ENCODE assay signal across 29 mouse cellular contexts in genomic region chr11:50942386-50942785, GRCm38 (mm10). TPM values are rescaled to one million over a fixed set of nuclear protein-coding genes. Genes with fewer than 3 reads are reported as not detected.
"Had no signal": no experiment of that assay in that cellular context is flagged by ENCODE, and none has a peak within 500 bp of the region (broad histone marks: within the 10 kb centered on the region; RNA-seq: fewer than 3 reads in every experiment).

No protein-coding gene starts in this region.

- H3K27me3 ChIP-seq: liver, embryonic 15.5 days; lung, embryonic 15.5 days; midbrain, embryonic 12.5 days; midbrain, embryonic 15.5 days; neural tube, embryonic 12.5 days; neural tube, embryonic 15.5 days had no signal

- H3K9ac ChIP-seq: limb, embryonic 13.5 days; liver, embryonic 12.5 days; liver, embryonic 15.5 days; lung, embryonic 15.5 days; midbrain, embryonic 12.5 days; midbrain, embryonic 15.5 days; neural tube, embryonic 12.5 days; neural tube, embryonic 15.5 days had no signal

- H3K9me3 ChIP-seq: limb, embryonic 10.5 days; limb, embryonic 13.5 days; liver, embryonic 12.5 days; liver, embryonic 15.5 days; lung, embryonic 15.5 days; midbrain, embryonic 12.5 days; midbrain, embryonic 15.5 days; neural tube, embryonic 12.5 days; neural tube, embryonic 15.5 days had no signal

- H3K36me3 ChIP-seq: limb, embryonic 10.5 days; limb, embryonic 13.5 days; liver, embryonic 12.5 days; liver, embryonic 15.5 days; lung, embryonic 15.5 days; midbrain, embryonic 12.5 days; midbrain, embryonic 15.5 days; neural tube, embryonic 12.5 days; neural tube, embryonic 15.5 days had no signal

- ATAC-seq: intestine, postnatal 0 days; liver, embryonic 12.5 days; midbrain, embryonic 15.5 days had no signal

- H3K4me3 ChIP-seq: layer of hippocampus, adult 2 months; limb, embryonic 10.5 days; limb, embryonic 13.5 days; liver, embryonic 12.5 days; liver, embryonic 15.5 days; lung, embryonic 15.5 days; midbrain, embryonic 12.5 days; midbrain, embryonic 15.5 days; neural tube, embryonic 12.5 days; neural tube, embryonic 15.5 days had no signal

- DNase-seq: kidney, adult 8-10 months; kidney, postnatal 10 days; layer of hippocampus, adult 9-11 months; liver; lung, adult 18-20 months; lung, postnatal 10 days; lung, postnatal 36 days; right cerebral cortex, adult 18-20 months; right cerebral cortex, postnatal 14 days; right cerebral cortex, postnatal 4 days; thymus, adult 18-20 months; thymus, postnatal 4 days had no signal

- H3K4me1 ChIP-seq: limb, embryonic 10.5 days; liver, embryonic 12.5 days; liver, embryonic 15.5 days; lung, embryonic 15.5 days; midbrain, embryonic 12.5 days; midbrain, embryonic 15.5 days; neural tube, embryonic 12.5 days; neural tube, embryonic 15.5 days had no signal

- H3K27ac ChIP-seq: layer of hippocampus, adult 2 months; limb, embryonic 10.5 days; limb, embryonic 13.5 days; liver, embryonic 12.5 days; liver, embryonic 15.5 days; lung, embryonic 15.5 days; midbrain, embryonic 12.5 days; midbrain, embryonic 15.5 days; neural tube, embryonic 12.5 days; neural tube, embryonic 15.5 days; stomach, postnatal 0 days had no signal

- H3K4me2 ChIP-seq: limb, embryonic 13.5 days; liver, embryonic 12.5 days; liver, embryonic 15.5 days; lung, embryonic 15.5 days; midbrain, embryonic 12.5 days; midbrain, embryonic 15.5 days; neural tube, embryonic 12.5 days; neural tube, embryonic 15.5 days had no signal

RNA-seq across cellular contexts. Expression of gene 4933414I15Rik, which starts 1.2 kb away (rescaled TPM):
- total RNA-seq: layer of hippocampus, adult 2 months; layer of hippocampus, postnatal 25 days; left cerebral cortex, adult 18-20 months; left cerebral cortex, postnatal 25 days had no signal
- polyA plus RNA-seq: intestine, postnatal 0 days; large intestine, adult 2 months; limb, embryonic 10.5 days; limb, embryonic 13.5 days; liver, embryonic 12.5 days; liver, embryonic 15.5 days; lung, embryonic 15.5 days; midbrain, embryonic 12.5 days; midbrain, embryonic 15.5 days; neural tube, embryonic 12.5 days; neural tube, embryonic 15.5 days; stomach, embryonic 14.5 days; stomach, postnatal 0 days had no signal

RNA-seq across cellular contexts. Expression of gene Zfp354b, which starts 11.0 kb away (rescaled TPM):
- polyA plus RNA-seq: large intestine, adult 2 months had no signal

RNA-seq across cellular contexts. Expression of gene Prop1, which starts 11.2 kb away (rescaled TPM):
- total RNA-seq: layer of hippocampus, adult 2 months; layer of hippocampus, postnatal 25 days; left cerebral cortex, adult 18-20 months; left cerebral cortex, postnatal 25 days had no signal
- polyA plus RNA-seq: intestine, postnatal 0 days; large intestine, adult 2 months; limb, embryonic 10.5 days; limb, embryonic 13.5 days; liver, embryonic 12.5 days; liver, embryonic 15.5 days; lung, embryonic 15.5 days; midbrain, embryonic 12.5 days; midbrain, embryonic 15.5 days; neural tube, embryonic 12.5 days; neural tube, embryonic 15.5 days; stomach, embryonic 14.5 days; stomach, postnatal 0 days had no signal

RNA-seq across cellular contexts. Expression of gene Olfr1378, which starts 23.9 kb away (rescaled TPM):
- total RNA-seq: layer of hippocampus, adult 2 months; layer of hippocampus, postnatal 25 days; left cerebral cortex, adult 18-20 months; left cerebral cortex, postnatal 25 days had no signal
- polyA plus RNA-seq: intestine, postnatal 0 days; large intestine, adult 2 months; limb, embryonic 10.5 days; liver, embryonic 12.5 days; liver, embryonic 15.5 days; lung, embryonic 15.5 days; midbrain, embryonic 12.5 days; midbrain, embryonic 15.5 days; neural tube, embryonic 12.5 days; neural tube, embryonic 15.5 days; stomach, embryonic 14.5 days; stomach, postnatal 0 days had no signal
